Mouse (Mus musculus): Measurements from ENCODE around the gene Ninl.

DNA sequence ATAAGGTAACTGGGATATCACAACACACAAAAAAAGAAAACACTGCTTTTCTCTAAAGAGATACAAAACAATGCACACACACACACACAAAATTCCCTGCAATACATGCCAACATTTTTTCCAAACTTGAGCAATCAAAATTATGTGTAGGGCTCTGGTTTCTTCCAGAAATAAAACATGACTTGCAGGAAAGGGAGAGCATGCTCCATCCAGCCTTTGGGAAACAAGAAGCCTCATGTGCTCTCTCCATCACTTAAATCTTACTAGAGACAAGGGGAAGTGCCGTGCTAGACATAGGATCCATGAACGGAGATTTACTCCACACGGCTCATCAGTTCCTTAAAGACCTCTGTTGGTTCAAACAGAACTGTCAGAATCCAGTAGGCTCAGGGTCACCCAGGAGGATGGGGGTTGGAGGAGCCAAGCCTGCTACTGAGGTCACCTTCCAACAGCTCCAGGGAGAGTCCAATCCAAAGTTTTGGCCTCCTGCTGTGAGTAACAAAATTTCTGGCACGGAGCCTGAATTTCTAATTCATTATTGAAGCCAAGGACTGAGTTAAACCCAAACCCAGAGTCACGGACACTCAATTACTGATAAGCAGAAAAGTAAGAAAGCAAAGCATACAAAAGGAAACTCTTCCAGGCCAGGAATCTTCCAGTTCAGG lies 32.8 kb downstream of the Ninl start:
- no peak for TF ChIP-seq GATA1 (IDR thresholded peaks at IDR 0.05; ENCODE audit: low read length)
- no peak for TF ChIP-seq TAL1 (IDR thresholded peaks at IDR 0.05; ENCODE audit: low read length)
